Mouse (Mus musculus): ENCODE measurements around the gene Adamts7. TPM values are rescaled to one million over a fixed set of nuclear protein-coding genes. Genes with fewer than 3 reads are reported as not detected.
A peak's percentile ranks its signal among the peaks of the same experiment; 100 is the strongest.

Gene Adamts7
- polyA plus RNA-seq, 1 experiment from 2014 or later: 15.2 TPM

DNA sequence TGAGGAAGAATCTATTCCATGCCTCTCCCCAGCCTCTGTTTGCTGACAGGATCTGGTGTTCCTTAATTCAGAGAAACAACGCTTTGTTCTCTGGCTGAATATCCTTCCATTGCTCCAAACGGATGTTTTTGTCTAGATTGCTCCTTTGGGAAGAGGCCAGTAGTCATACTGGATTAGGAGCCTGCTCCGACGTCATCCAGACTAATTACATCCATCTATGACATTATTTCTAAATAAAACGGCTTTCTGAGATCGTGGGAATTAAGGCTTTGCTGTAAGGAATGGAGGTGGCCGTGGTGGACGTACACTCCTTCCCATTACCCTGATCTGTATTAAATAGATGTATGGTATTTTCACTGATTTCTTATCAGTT is 38.0 kb upstream of the Adamts7 start:
- Histone ChIP-seq H3K27me3 (ENCODE audit: control insufficient read depth, insufficient read depth, low read length) (no peaks in the 10 kb centered on the region), H3K27ac (ENCODE audit: low read length) (no peak overlapping the region; the same call in 1 of the 2 replicates), H3K4me2 (ENCODE audit: low read depth, low read length) (no peak overlapping the region), H3K36me3 (ENCODE audit: control insufficient read depth, insufficient read depth, low read length) (no peaks in the 10 kb centered on the region), H3K9ac (ENCODE audit: low read length) (no peak overlapping the region), H3K4me1 (ENCODE audit: control insufficient read depth, insufficient read depth, low read length) (peaks cover 9% of the 10 kb centered on the region; the same call in 1 of the 2 replicates), H3K9me3 (replicated peaks; ENCODE audit: control insufficient read depth, low read length) (no peaks in the 10 kb centered on the region), H3K4me3 (replicated peaks; ENCODE audit: low read length) (no peak overlapping the region)
- 35% methylated on average over 8 of the region's 8 CpGs for whole genome bisulfite sequencing
- no peak for ATAC-seq (ENCODE audit: insufficient read depth, low FRiP score)

DNA sequence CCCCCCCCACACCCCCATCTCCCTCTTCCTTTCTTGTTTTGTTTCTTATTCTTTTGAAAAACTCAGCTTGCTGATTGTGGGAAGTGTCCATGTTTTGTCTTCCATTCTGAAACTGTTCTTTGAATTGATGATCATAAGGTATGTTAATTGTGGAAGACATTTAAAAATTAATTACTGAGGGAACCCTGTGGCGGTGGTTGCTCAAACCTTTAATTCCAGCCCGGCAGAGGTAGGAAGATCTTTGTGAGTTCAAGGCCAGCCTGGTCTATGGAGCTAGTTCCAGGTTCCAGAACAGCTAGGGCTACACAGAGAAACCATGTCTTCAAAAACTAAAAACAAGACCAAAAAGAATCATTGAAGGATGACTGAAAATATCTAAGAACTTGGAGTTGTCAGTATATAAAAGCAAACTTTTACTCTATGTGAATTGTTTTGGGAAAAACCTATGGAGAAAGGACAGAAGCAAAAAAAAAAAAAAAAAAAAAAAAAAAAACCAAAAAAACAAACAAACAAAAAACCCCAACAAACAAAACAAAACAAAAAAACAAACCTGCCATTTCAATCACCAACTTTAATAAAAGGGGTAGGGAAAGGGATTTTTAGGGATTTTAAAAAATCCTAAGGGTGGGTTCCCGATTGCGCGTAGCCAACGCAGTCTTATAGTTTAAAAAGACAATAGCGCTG is 37.3 kb upstream of the Adamts7 start:
- Histone ChIP-seq H3K9ac (ENCODE audit: low read length) (no peak overlapping the region), H3K36me3 (ENCODE audit: control insufficient read depth, insufficient read depth, low read length) (no peaks in the 10 kb centered on the region), H3K4me1 (ENCODE audit: control insufficient read depth, insufficient read depth, low read length) (peaks cover 9% of the 10 kb centered on the region; the same call in 1 of the 2 replicates), H3K27ac (ENCODE audit: low read length) (no peak overlapping the region), H3K4me3 (replicated peaks; ENCODE audit: low read length) (peak overlapping the region; percentile 35), H3K27me3 (ENCODE audit: control insufficient read depth, insufficient read depth, low read length) (no peaks in the 10 kb centered on the region), H3K9me3 (replicated peaks; ENCODE audit: control insufficient read depth, low read length) (no peaks in the 10 kb centered on the region), H3K4me2 (ENCODE audit: low read depth, low read length) (peak overlapping the region; percentile 48)
- ATAC-seq (ENCODE audit: insufficient read depth, low FRiP score): no peak
- WGBS: 24% methylated on average over 7 of the region's 7 CpGs

DNA sequence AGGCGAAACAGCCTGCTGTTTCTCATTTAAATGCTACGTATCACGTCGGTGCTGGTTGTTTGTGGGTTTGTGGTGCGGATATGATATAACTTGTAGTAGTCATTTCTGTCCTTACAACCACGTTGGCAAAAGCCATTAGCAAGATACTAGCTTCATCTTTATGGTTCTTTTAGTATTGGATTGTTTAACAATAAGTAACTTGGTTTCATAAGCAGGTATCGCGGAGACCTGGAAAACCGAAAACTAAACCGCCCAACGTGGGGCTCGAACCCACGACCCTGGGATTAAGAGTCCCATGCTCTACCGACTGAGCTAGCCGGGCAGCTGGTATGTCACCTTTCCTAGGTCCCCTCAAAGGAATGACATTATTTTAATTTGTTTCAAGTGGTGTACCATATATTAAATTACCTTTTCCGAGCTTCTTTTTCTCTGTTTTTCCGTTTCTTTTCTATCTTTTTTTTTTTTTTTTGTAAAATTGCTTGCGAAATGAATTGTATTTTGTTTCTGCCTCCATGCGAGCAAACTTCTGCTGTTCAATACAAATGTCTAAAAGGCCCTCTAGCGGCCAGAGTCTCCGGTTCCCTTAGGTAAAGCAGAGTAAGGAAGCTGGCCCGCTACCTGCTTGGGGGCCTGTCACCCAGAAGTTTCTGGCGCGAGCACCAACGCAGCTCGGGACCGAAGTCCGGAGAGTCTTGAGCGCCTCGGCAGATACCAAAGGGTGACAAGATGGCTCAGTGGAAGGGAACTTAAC is 36.4 kb upstream of the Adamts7 start:
- Histone ChIP-seq H3K36me3 (ENCODE audit: control insufficient read depth, insufficient read depth, low read length) (no peaks in the 10 kb centered on the region), H3K4me3 (replicated peaks; ENCODE audit: low read length) (peak overlapping the region; percentile 35), H3K27me3 (ENCODE audit: control insufficient read depth, insufficient read depth, low read length) (no peaks in the 10 kb centered on the region), H3K9ac (ENCODE audit: low read length) (no peak overlapping the region), H3K4me1 (ENCODE audit: control insufficient read depth, insufficient read depth, low read length) (peaks cover 9% of the 10 kb centered on the region; the same call in 1 of the 2 replicates), H3K9me3 (replicated peaks; ENCODE audit: control insufficient read depth, low read length) (no peaks in the 10 kb centered on the region), H3K4me2 (ENCODE audit: low read depth, low read length) (peak overlapping the region; percentile 48), H3K27ac (ENCODE audit: low read length) (no peak overlapping the region)
- ATAC-seq (ENCODE audit: insufficient read depth, low FRiP score): peak; percentile 60
- 2% methylated on average over 30 of the region's 30 CpGs for WGBS

DNA sequence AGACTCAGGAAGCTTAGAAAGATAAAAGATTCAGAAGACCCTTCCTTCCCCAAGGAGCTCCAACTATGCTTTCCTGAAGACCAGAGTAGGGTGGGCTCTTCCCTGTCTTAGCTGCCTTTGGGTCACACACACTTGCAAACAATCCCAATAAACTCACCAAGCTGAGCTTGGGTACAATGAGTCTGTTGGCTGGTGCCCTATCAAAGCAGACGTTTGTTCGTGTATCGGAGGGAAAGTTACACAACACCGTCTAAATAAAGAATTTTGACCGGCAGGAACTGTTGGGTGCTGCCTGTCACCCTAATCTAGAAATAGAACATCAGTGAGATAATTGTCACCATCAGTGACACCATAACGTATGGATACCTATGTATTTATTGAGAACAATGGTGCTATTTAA is 35.7 kb upstream of the Adamts7 start:
- Histone ChIP-seq H3K9ac (ENCODE audit: low read length) (no peak overlapping the region), H3K4me3 (replicated peaks; ENCODE audit: low read length) (no peak overlapping the region), H3K9me3 (replicated peaks; ENCODE audit: control insufficient read depth, low read length) (no peaks in the 10 kb centered on the region), H3K27ac (ENCODE audit: low read length) (no peak overlapping the region), H3K4me2 (ENCODE audit: low read depth, low read length) (no peak overlapping the region), H3K36me3 (ENCODE audit: control insufficient read depth, insufficient read depth, low read length) (no peaks in the 10 kb centered on the region), H3K4me1 (ENCODE audit: control insufficient read depth, insufficient read depth, low read length) (peaks cover 9% of the 10 kb centered on the region; the same call in 1 of the 2 replicates), H3K27me3 (ENCODE audit: control insufficient read depth, insufficient read depth, low read length) (no peaks in the 10 kb centered on the region)
- no peak for ATAC-seq (ENCODE audit: insufficient read depth, low FRiP score)
- WGBS: 67% methylated on average over 6 of the region's 6 CpGs

- Histone ChIP-seq H3K4me2 (ENCODE audit: low read depth, low read length) (no peak overlapping the region), H3K4me1 (ENCODE audit: control insufficient read depth, insufficient read depth, low read length) (peaks cover 9% of the 10 kb centered on the region; the same call in 1 of the 2 replicates), H3K4me3 (replicated peaks; ENCODE audit: low read length) (no peak overlapping the region), H3K9me3 (replicated peaks; ENCODE audit: control insufficient read depth, low read length) (no peaks in the 10 kb centered on the region), H3K36me3 (ENCODE audit: control insufficient read depth, insufficient read depth, low read length) (no peaks in the 10 kb centered on the region), H3K27me3 (ENCODE audit: control insufficient read depth, insufficient read depth, low read length) (no peaks in the 10 kb centered on the region), H3K27ac (ENCODE audit: low read length) (no peak overlapping the region), H3K9ac (ENCODE audit: low read length) (no peak overlapping the region)
- ATAC-seq (ENCODE audit: insufficient read depth, low FRiP score): no peak
- 75% methylated on average over 6 of the region's 6 CpGs for WGBS
These were observed 34.1 kb upstream of the Adamts7 start for GRCm38 (mm10) chr9:90128636-90129201.

- H3K27me3 ChIP-seq (ENCODE audit: control insufficient read depth, insufficient read depth, low read length): no peaks in the 10 kb centered on the region
- peak; percentile 56; the same call in 1 of the 2 replicates for ATAC-seq (ENCODE audit: insufficient read depth, low FRiP score)
- no peak overlapping the region for H3K27ac ChIP-seq (ENCODE audit: low read length)
- H3K9ac ChIP-seq (ENCODE audit: low read length): no peak overlapping the region
- no peak overlapping the region for H3K4me2 ChIP-seq (ENCODE audit: low read depth, low read length)
- 49% methylated on average over 7 of the region's 7 CpGs for WGBS
- H3K9me3 ChIP-seq (replicated peaks; ENCODE audit: control insufficient read depth, low read length): no peaks in the 10 kb centered on the region
- no peak overlapping the region for H3K4me3 ChIP-seq (replicated peaks; ENCODE audit: low read length)
- H3K36me3 ChIP-seq (ENCODE audit: control insufficient read depth, insufficient read depth, low read length): no peaks in the 10 kb centered on the region
- no peaks in the 10 kb centered on the region for H3K4me1 ChIP-seq (ENCODE audit: control insufficient read depth, insufficient read depth, low read length)
These were observed 29.1 kb upstream of the Adamts7 start for GRCm38 (mm10) chr9:90133562-90134355.

DNA sequence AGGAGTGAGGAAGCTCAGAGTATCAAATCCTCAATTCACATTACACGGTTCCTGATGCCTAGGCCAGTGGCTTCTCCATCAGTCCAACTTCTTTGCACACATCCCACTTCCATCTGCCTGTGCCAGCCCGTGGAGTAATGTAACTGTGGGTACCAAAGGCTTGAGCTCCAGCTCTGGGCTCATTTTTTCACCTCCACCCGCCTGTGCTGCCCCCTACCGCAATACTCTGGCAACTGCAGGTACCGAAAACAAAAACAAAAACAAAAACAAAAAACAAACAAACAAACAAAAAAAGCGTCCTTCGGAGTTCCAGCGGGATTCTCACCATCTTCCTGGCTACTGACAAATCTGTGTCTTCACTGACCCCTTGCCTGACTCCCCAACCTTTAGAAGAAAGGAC is 27.4 kb upstream of the Adamts7 start:
- WGBS: 80% methylated on average over 8 of the region's 8 CpGs
- no peak overlapping the region for H3K4me2 ChIP-seq (ENCODE audit: low read depth, low read length)

GRCm38 (mm10) chr9:90135963-90136677 is 26.7 kb upstream of the Adamts7 start:
- Histone ChIP-seq H3K36me3 (ENCODE audit: control insufficient read depth, insufficient read depth, low read length) (no peaks in the 10 kb centered on the region), H3K4me1 (ENCODE audit: control insufficient read depth, insufficient read depth, low read length) (no peaks in the 10 kb centered on the region), H3K9ac (ENCODE audit: low read length) (no peak overlapping the region), H3K27me3 (ENCODE audit: control insufficient read depth, insufficient read depth, low read length) (no peaks in the 10 kb centered on the region), H3K4me2 (ENCODE audit: low read depth, low read length) (no peak overlapping the region), H3K27ac (ENCODE audit: low read length) (no peak overlapping the region), H3K4me3 (replicated peaks; ENCODE audit: low read length) (no peak overlapping the region), H3K9me3 (replicated peaks; ENCODE audit: control insufficient read depth, low read length) (no peaks in the 10 kb centered on the region)
- ATAC-seq (ENCODE audit: insufficient read depth, low FRiP score): 0 out of 2 replicates have a peak, but pooled peaks have one; percentile 40
- WGBS: 62% methylated on average over 9 of the region's 9 CpGs

More for the DNA sequence above, 27.4 kb upstream of the Adamts7 start:
- no peaks in the 10 kb centered on the region for H3K4me1 ChIP-seq (ENCODE audit: control insufficient read depth, insufficient read depth, low read length)
- no peaks in the 10 kb centered on the region for H3K36me3 ChIP-seq (ENCODE audit: control insufficient read depth, insufficient read depth, low read length)
- no peaks in the 10 kb centered on the region for H3K9me3 ChIP-seq (replicated peaks; ENCODE audit: control insufficient read depth, low read length)
- ATAC-seq (ENCODE audit: insufficient read depth, low FRiP score): no peak
- H3K27ac ChIP-seq (ENCODE audit: low read length): no peak overlapping the region
- H3K4me3 ChIP-seq (replicated peaks; ENCODE audit: low read length): no peak overlapping the region
- H3K9ac ChIP-seq (ENCODE audit: low read length): no peak overlapping the region
- no peaks in the 10 kb centered on the region for H3K27me3 ChIP-seq (ENCODE audit: control insufficient read depth, insufficient read depth, low read length)

Data from stomach, embryonic 16.5 days (tissue).